Mouse (Mus musculus) cerebellum, adult 2 months (tissue): ENCODE measurements around the gene Mast4. TPM values are rescaled to one million over a fixed set of nuclear protein-coding genes. Genes with fewer than 3 reads are reported as not detected.

Source experiments
- DNase-seq, 2 experiments: peaks; one replicate each; pipeline ENCODE4 v3.0.0; 2021
- H3K27ac ChIP-seq: fragments of 200-500 bp; 2 replicates; pipeline ENCODE4 v1.5.1; 2012; ENCODE audit warnings: low read length, control low read depth, inconsistent platforms; ENCODE audit not compliant: insufficient read depth
- H3K27me3 ChIP-seq: fragments of 200-500 bp; 2 replicates; pipeline ENCODE4 v1.6.1; 2012; ENCODE audit warnings: inconsistent platforms, mild to moderate bottlenecking, low read length, moderate library complexity; ENCODE audit not compliant: control insufficient read depth, insufficient read depth
- H3K4me1 ChIP-seq: fragments of 200-500 bp; 2 replicates; pipeline ENCODE4 v1.6.1; 2011; ENCODE audit warnings: low read length; ENCODE audit not compliant: control insufficient read depth, insufficient read depth
- H3K4me3 ChIP-seq: fragments of 200-500 bp; replicated peaks from 2 replicates; pipeline ENCODE3; 2011; ENCODE audit warnings: mild to moderate bottlenecking, low read depth, low read length, control low read depth; ENCODE audit not compliant: insufficient read depth
- CTCF ChIP-seq: fragments of 200-500 bp; IDR thresholded peaks from 2 replicates; pipeline ENCODE4 v1.5.1; 2011; ENCODE audit warnings: low read depth, mild to moderate bottlenecking, control low read depth, low read length, moderate library complexity, borderline replicate concordance; ENCODE audit not compliant: insufficient read depth
- POLR2A ChIP-seq: fragments of 200-500 bp; IDR thresholded peaks from 2 replicates; pipeline ENCODE4 v1.6.1; 2011; ENCODE audit warnings: low read length, control low read depth, borderline replicate concordance; ENCODE audit not compliant: insufficient read depth
- WGBS: fragments of 180-500 bp; shearing (Covaris S2); methylation state at CpG from one replicate; pipeline ENCODE4 v1.1.7; 2018; 5-methylcytosine and 5-hydroxymethylcytosine counted together
- polyA plus RNA-seq: library from polyadenylated mRNA; depleted of rRNA; stranded (reverse); fragments of >200 nt; gene quantifications from 2 replicates; pipeline ENCODE4 v1.2.3, GENCODE M21; 2012

Gene Mast4
- polyA plus RNA-seq, 1 experiment = 21.2 TPM

DNA sequence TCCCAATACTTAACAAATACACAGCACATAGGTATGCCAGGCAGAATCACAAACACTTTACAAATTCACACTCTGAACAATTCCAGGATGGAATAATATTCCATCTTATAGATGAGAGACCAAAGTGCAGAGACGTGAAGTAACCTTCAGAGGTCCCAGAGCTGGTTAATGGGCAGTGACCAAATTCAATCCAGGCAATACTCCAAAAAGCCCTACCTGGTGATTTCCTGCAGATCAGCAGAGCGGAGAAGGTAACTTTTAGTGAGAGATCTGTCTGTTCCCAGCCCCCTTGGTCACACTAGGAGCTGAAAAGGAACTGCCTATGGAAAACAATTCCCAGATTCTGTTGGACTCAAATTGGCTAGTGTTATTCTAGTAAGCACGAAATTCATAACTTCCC lies 316.6 kb downstream of the Mast4 start:
- Histone ChIP-seq H3K4me3 (no peak overlapping the region), H3K27ac (no peak overlapping the region), H3K4me1 (no peaks in the 10 kb centered on the region), H3K27me3 (no peaks in the 10 kb centered on the region; the same call in 1 of the 2 replicates)
- 77% methylated on average over 3 of the region's 3 CpGs for WGBS
- TF ChIP-seq POLR2A (no peak), CTCF (no peak)
- no peak for DNase-seq

DNA sequence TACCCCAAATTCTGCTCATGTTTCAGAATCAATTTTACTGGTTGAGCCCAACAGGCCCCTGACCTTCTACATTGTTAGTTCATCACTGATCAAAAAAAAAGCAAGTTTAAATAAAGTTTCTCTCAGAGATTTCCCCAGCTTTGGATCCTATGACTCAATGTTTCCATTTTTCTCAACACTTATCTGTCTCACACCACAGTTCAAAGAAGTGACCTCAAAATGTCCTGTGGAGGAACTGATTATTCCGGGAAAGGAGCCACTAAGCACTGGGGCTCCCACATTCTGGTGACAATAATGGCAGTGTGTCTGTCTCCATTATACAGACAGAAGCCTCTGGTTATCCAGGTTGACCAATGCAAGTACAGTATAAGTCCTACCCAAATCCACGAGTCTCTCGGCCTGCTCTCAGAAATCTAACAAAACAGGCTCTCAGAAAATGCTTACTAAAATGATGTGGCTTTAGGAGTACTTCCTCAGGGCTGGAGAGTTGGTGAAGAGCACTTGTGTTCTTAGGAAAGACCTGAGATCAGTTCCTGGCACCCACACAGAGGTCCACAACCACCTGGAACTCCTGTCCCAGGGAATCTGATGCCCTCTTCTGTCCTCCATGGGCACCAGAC lies 319.1 kb downstream of the Mast4 start:
- no peak overlapping the region; the same call in 1 of the 2 replicates for H3K27ac ChIP-seq
- TF ChIP-seq POLR2A (no peak), CTCF (no peak)
- WGBS = 73% methylated on average over 3 of the region's 3 CpGs

DNA sequence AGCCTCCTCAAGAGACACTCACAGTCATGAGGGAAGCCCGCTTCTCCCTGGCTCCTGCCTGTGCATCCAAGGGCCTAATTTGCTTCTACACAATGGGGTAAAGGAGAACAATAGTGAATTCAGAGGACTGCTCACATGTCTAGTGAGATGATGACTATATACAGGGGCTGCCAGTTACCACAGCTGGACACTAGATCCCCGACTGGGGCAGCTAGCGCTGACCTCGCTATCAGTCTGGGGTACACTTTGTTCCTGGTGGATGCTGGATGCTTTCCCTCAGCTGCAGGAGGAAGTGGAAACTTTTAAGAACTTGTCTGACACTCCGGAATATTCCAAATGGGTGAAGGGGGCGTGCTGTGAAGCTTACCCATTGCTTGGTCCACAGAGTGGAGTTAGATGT lies 319.7 kb downstream of the Mast4 start:
- no peak for TF ChIP-seq CTCF
- no peak for TF ChIP-seq POLR2A
- no peak overlapping the region; the same call in 1 of the 2 replicates for H3K27ac ChIP-seq
- DNase-seq = peak in 1 of 2 experiments; percentile 34
- no peak overlapping the region for H3K4me3 ChIP-seq
- H3K27me3 ChIP-seq = no peaks in the 10 kb centered on the region
- no peaks in the 10 kb centered on the region for H3K4me1 ChIP-seq
- WGBS = 13% methylated on average over 6 of the region's 6 CpGs

More for the DNA sequence above, 319.1 kb downstream of the Mast4 start:
- H3K4me1 ChIP-seq = no peaks in the 10 kb centered on the region
- H3K27me3 ChIP-seq = no peaks in the 10 kb centered on the region
- no peak overlapping the region for H3K4me3 ChIP-seq
- no peak for DNase-seq

DNA sequence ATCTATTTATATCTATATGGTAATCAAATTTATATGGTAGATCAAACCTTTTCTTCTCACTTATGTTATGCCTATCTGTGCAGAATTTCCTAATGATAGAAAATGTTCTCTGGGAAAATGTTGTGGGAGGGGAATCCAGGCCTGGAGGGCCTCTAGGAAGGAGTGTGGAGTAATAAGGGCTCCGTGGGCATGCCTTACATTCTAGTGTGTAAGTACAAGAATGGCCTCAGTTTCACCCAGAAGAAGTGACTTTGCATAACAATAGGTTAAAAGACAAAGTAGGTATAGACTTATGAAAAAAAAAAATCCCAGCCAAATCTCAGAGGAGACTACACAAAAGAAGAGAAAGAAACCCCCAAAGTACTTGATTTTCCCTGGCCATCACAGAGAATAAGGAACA lies 320.1 kb downstream of the Mast4 start:
- no peaks in the 10 kb centered on the region for H3K4me1 ChIP-seq
- H3K27me3 ChIP-seq = no peaks in the 10 kb centered on the region
- no peak for TF ChIP-seq POLR2A
- TF ChIP-seq CTCF = no peak
- 37% methylated on average over 1 of the region's 1 CpGs for WGBS
- no peak overlapping the region for H3K27ac ChIP-seq
- DNase-seq = no peak
- no peak overlapping the region for H3K4me3 ChIP-seq

DNA sequence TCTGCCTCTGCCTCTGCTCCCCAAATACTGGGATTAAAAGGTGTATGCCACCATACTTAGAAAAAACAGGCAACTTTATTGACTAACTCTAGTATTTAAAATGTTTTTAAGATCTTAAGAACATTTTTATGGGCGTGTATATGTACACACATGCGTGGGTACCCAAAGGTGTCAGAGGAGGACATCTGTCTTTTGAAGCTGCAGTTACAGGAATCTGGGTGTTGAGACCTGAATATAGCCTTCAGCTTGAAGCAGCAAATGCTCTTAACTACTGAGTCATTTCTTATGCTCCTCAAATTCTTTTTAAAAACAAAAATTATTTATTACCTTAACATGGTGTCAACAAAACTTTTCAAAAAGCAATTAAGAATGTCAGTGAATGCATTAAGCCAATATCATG lies 329.1 kb downstream of the Mast4 start:
- Histone ChIP-seq H3K27me3 (no peaks in the 10 kb centered on the region), H3K4me1 (no peaks in the 10 kb centered on the region), H3K27ac (no peak overlapping the region), H3K4me3 (no peak overlapping the region)
- WGBS = 86% methylated on average over 2 of the region's 2 CpGs
- DNase-seq = no peak
- TF ChIP-seq CTCF (no peak), POLR2A (no peak)

DNA sequence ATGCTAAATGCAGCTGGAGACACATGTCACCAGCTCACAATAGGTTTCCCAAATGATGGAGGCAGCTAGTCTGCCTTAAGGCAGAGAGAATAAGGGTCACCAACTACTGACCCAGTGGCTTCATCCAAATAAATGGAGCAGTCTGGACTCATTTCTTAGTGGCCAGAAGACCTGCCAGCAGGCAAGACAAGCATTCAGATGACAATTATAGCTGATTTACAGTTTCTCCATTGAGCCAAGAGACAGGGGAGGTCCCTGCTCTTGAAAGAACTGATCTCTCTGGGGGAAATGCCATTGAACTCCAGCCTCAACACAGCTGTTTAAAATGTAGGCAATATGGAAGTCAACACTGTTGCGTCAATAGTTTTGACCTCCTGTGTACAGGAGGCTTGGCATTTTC lies 332.5 kb downstream of the Mast4 start:
- WGBS = 73% methylated on average over 1 of the region's 1 CpGs
- Histone ChIP-seq H3K27me3 (no peaks in the 10 kb centered on the region), H3K4me1 (no peaks in the 10 kb centered on the region), H3K27ac (no peak overlapping the region), H3K4me3 (no peak overlapping the region)
- DNase-seq = no peak
- TF ChIP-seq CTCF (no peak), POLR2A (no peak)

DNA sequence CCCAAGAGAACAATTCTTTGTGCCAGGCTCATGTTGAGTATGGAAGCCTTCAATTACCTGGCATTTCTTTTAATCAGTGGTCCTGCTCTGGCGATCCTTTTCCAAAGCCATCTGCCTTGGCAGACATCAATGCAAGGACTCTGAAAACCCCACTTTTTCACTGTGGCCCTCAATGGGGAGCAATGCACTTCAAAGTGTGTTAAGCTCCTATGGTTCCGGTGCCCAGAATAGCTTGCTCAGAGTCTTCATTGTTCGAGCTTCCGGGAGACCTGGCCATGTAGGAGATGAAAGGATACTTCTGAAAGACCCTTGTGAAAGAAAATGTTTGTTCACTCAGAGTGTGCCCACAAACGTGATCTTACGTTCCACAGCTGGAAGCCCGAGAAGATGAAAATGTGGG lies 333.4 kb downstream of the Mast4 start:
- 18% methylated on average over 7 of the region's 7 CpGs for WGBS
- TF ChIP-seq POLR2A = no peak

DNA sequence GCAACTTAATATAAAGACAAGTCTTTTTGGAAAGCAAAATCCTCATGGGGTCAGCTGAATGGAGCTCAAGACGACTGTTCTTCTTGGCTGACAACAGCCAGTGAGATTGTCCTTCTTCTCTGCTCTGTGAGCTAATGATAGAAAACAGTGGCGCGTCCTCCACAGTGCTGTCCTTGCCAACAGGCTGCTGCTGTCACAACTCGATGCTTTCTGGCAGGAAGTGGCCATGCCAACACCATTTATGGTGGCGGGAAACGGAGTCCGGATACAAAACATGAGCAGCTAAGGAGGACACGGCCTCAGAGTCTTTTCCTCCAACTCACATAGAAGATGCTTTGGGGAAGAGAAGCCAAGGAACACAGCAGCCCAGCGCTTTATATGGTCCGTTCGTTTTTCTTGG lies 340.2 kb downstream of the Mast4 start:
- TF ChIP-seq CTCF (no peak), POLR2A (no peak)
- DNase-seq = no peak
- WGBS = 52% methylated on average over 11 of the region's 11 CpGs

More for the DNA sequence above, 333.4 kb downstream of the Mast4 start:
- no peak for DNase-seq
- Histone ChIP-seq H3K27me3 (no peaks in the 10 kb centered on the region), H3K4me3 (no peak overlapping the region), H3K4me1 (no peaks in the 10 kb centered on the region), H3K27ac (no peak overlapping the region)

More for the DNA sequence above, 340.2 kb downstream of the Mast4 start:
- Histone ChIP-seq H3K4me1 (no peaks in the 10 kb centered on the region), H3K27ac (no peak overlapping the region), H3K4me3 (no peak overlapping the region), H3K27me3 (no peaks in the 10 kb centered on the region)
